Mouse (Mus musculus) heart, postnatal 36 days (tissue): ENCODE results near the gene Cxcl10. TPM values are rescaled to one million over a fixed set of nuclear protein-coding genes. Genes with fewer than 3 reads are reported as not detected.

Experiments used
- DNase-seq, 2 experiments: peaks; one replicate each; pipeline ENCODE4 v3.0.0; 2021 to 2022
- intact Hi-C: fragments of 180-260 bp; cut with DNase I; formaldehyde crosslinking; loops from one replicate; pipeline ENCODE4 v1.15.1; 2025
- total RNA-seq, 2 experiments: library from RNA; stranded (reverse); gene quantifications; 2 replicates each; pipeline ENCODE4 v1.2.3; 2021

Gene Cxcl10
- total RNA-seq, 2 experiments from 2014 or later, result 0.28 TPM; not detected in 1

DNA sequence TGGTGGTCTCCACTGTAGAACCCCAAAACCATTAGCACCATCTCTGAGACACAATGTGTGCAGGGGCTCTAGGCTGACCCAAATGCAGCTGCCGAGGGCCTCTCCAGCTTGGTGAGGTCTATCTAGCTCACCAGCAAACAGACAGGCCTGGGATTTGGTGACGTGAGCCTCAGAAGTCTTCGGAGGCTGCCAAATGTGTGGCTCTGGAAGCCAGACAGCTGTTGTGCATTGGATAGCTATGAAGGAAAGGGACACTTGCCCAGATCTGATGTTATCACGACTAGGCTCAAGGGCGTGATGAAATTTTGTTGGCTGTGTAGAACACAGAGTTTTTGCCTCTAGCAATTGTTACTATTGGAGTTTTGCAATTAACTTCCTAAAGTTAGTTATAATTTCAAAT lies 25.4 kb downstream of the Cxcl10 start:
- intact Hi-C loops, result no loop called here
- DNase-seq, result peak; percentile 68 to 73

GRCm38 (mm10) chr5:92322612-92323011 lies 26.1 kb downstream of the Cxcl10 start:
- DNase-seq, result no peak
- intact Hi-C loops, result no loop called here

DNA sequence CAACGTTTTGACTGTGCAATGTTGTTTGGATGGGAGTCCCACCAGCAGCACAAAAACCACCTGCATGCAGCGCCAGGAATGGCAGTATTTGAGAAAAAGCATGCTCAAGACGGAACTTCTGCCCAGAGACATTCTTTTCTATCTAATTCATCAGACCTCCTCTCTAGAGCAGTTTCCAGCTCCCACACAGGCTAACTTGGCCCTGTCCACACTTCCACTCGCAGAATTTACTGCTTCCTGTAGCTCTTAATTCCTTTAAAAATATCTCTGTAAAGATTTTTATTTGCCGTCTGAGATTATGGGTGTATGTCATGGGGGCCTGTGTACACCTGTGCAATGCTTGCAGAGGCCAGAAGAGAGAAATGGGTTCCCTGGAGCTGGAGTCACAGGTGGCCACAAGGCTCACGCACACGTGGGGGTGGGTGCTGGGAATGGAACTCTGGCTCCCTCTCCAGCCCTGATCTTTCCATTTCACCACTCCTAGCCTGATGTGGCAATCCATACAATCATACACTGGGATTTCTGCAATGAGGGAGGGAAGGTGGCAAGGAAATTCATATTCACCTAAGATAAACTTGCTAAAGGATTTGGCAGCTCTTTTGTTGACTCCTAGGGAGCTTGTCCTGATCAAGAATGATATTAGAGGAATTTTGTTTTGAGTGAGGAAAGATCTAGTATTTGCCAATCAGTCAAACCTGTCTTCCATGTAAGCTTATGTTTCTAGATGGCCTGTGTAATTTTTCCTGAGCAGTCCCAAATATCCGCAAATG lies 26.9 kb downstream of the Cxcl10 start:
- intact Hi-C loops, result no loop called here
- DNase-seq, result no peak

DNA sequence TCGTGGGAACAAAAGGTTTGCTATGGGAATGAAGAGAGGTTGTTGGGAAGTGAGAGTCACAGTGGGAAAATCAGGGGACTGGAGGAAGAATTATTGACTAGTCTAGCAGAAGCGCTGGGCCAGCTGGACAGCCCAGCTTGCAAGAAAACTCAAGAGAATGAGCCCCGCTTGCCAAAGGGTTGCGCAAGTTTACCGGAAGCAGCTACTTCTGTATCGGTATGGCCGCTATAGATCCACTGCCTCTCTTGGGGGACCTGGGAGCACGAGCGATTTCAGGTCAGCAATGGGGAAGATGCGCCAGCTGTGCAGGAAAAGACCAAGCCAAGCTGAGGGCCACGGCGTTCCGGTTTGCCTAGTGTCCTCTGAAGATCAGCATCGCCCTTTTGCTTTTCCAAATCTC lies 30.1 kb downstream of the Cxcl10 start:
- intact Hi-C loops, result no loop called here
- DNase-seq, result no peak

GRCm38 (mm10) chr5:92318119-92318518 lies 30.6 kb downstream of the Cxcl10 start:
- intact Hi-C loops, result no loop called here
- no peak for DNase-seq

- no peak for DNase-seq
- intact Hi-C loops, result loop anchor here (2.0 to 5.0 kb wide), 2 partner anchors 19 to 194 kb away; partner anchors contain the start of gene Scarb2
Observed at GRCm38 (mm10) chr5:92313776-92314175, 34.9 kb downstream of the Cxcl10 start.

DNA sequence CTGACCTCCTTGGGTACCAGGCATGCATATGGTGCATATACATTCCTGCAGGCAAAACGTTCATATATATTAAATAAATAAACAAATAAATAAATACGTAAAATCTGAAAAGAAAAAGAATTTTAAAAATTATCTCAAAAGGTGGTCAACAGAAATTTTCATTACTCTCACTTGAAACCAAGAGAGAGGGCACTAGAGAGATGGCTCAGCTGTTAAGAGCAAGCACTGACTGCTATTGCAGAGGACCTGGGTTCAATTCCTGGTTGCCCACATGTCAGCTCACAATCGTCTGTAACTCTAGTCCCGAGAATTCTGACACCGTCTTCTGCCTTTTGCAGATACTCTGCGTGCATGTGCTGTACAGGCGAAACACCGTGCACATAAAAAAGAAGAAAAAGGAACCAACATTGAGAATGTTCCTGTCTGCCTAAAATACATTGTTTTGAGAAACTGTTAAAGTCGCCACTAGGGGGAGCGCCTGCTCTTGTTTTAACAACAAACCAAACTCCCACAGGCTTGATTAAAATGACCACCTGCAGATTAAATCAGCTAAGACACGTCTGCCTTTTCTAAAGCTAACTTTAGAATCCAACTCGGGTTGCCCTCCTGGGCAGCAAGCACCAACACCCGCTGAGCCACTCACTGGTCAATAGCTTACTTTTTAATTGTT lies 36.5 kb downstream of the Cxcl10 start:
- peak; percentile 88 to 92 for DNase-seq
- intact Hi-C loops, result loop anchor here (1.0 to 5.0 kb wide), 3 partner anchors 21 to 195 kb away; partner anchors contain the start of gene Scarb2

GRCm38 (mm10) chr5:92309681-92310511 lies 38.8 kb downstream of the Cxcl10 start, which contains the start of gene Sdad1:
Gene Sdad1 (minus strand): TSS chr5:92310479.
- peak; percentile 89 to 92 for DNase-seq
- intact Hi-C loops, result loop anchor here (1.0 to 5.0 kb wide), 3 partner anchors 31 to 197 kb away; partner anchors contain the start of genes Naaa and Scarb2

DNA sequence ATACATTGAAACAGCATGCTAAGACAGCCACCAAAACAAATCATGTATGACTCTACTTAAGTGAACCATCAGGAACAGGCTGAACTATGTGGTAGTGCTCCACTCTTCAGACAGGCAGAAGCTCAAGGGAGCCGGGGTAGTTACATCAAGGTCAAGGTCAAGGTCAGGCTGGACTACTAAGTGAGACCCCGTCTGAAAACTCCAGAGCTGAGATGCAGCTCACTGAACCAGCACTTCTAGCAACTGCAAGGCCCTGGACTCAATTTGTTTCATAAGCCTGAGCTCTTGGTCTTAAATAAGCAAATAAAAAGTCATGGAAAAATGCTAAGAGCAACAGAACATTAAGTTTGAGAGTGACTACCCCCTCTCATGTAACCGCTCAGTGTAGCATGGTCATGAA lies 44.4 kb downstream of the Cxcl10 start:
- intact Hi-C loops, result no loop called here
- DNase-seq, result no peak

DNA sequence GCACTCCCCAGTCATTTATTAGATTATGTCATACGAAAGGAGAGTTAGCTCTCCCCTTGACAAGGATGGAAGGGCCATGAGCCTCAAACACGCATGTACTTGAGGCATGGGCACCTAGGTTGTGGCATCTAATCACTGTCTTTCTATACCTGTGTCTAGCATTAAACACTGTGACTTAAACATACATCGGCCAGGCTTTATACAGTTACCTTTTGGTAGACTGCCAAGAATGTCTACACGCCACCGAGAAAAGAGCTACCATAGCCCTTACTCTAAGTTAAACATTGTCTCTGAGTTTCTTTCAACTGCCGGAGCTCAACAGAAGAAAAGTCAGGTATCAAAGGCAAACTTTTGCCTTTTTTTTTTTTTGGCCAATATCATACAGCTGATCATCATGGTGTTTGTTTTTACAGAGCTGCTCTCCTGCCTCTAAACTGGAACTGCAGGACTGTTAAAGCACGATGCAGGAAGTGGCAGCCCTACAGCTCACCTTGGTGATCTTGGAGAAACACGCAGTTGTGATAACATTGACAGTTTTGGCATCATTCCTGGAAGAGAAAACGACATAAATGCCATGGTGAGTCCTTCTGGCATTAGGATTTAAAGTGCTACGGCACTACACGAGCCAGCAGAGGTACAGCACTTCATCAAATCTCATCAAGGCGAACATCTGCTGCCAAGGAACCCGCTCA lies 46.4 kb downstream of the Cxcl10 start:
- DNase-seq, result no peak
- intact Hi-C loops, result no loop called here

Other genes with a start within 250 kb of the Cxcl10 start
- 10 to 100 TPM; 38.7 to 40.2 TPM for gene Uso1, start 211.0 kb downstream of the Cxcl10 start, total RNA-seq
- gene U90926, start 133.5 kb downstream of the Cxcl10 start, total RNA-seq, result not detected
- not detected for gene Ppef2, start 92.6 kb downstream of the Cxcl10 start, total RNA-seq
- 10 to 100 TPM; 12.2 to 13.3 TPM for gene Naaa, start 70.7 kb downstream of the Cxcl10 start, total RNA-seq
- gene Sdad1, start 38.4 kb downstream of the Cxcl10 start, total RNA-seq, result 10 to 100 TPM; 11.1 to 12.5 TPM
- gene Cxcl9, start 20.8 kb downstream of the Cxcl10 start, total RNA-seq, result 1 to 10 TPM; 1.4 to 2.7 TPM
- 100 to 1,000 TPM; 751 to 829 TPM for gene Art3, start 17.1 kb downstream of the Cxcl10 start, total RNA-seq
- gene Nup54, start 86.3 kb upstream of the Cxcl10 start, total RNA-seq, result 10 to 100 TPM; 15.9 to 17.1 TPM
- 10 to 100 TPM; 80.3 to 91.1 TPM for gene Scarb2, start 157.9 kb upstream of the Cxcl10 start, total RNA-seq
- not detected for gene Fam47e, start 206.2 kb upstream of the Cxcl10 start, total RNA-seq